Mouse (Mus musculus): ENCODE data around the gene Atp6v1e2.

- TF ChIP-seq GATA1 (IDR thresholded peaks at IDR 0.05; ENCODE audit: borderline replicate concordance, low read length) = no peak
- TF ChIP-seq FLI1 (IDR thresholded peaks at IDR 0.05; ENCODE audit: low read length) = no peak
Observed at GRCm38 (mm10) chr17:86946078-86946477, 1.6 kb downstream of the Atp6v1e2 start.

Measured in megakaryocyte, embryonic 14.5 days (primary cell).